Mouse (Mus musculus) spleen, adult 2 months (tissue): ENCODE measurements around the gene Agrp.

ENCODE experiments used
- CTCF ChIP-seq: fragments of 200-500 bp; IDR thresholded peaks from 2 replicates; pipeline ENCODE4 v1.5.1; 2011; ENCODE audit warnings: mild to moderate bottlenecking, inconsistent platforms; ENCODE audit not compliant: insufficient read depth, insufficient read length, insufficient replicate concordance; ENCODE audit errors: extremely low read depth
- POLR2A ChIP-seq: fragments of 200-500 bp; IDR thresholded peaks from 2 replicates; pipeline ENCODE4 v1.6.1; 2011; ENCODE audit warnings: low read depth, low read length, inconsistent platforms

GRCm38 (mm10) chr8:105593859-105594258 is 43.3 kb downstream of the Agrp start:
- no peak for TF ChIP-seq POLR2A
- no peak for TF ChIP-seq CTCF
